Mouse (Mus musculus) bone marrow macrophage, adult 2 months (primary cell): ENCODE measurements around the gene 4930455H04Rik.

ENCODE experiments used
- CTCF ChIP-seq: IDR thresholded peaks from 2 replicates; pipeline ENCODE4 v1.5.1; 2012; ENCODE audit warnings: low read depth, mild to moderate bottlenecking, low read length, moderate library complexity
- POLR2A ChIP-seq: IDR thresholded peaks from 2 replicates; pipeline ENCODE4 v1.6.1; 2012; ENCODE audit warnings: mild to moderate bottlenecking, low read depth, low read length, borderline replicate concordance

GRCm38 (mm10) chr3:116986451-116986850, 18.4 kb downstream of the 4930455H04Rik start:
- no peak for TF ChIP-seq CTCF
- TF ChIP-seq POLR2A: no peak
